Mouse (Mus musculus): Measurements from ENCODE around the gene Gpr160. TPM values are rescaled to one million over a fixed set of nuclear protein-coding genes. Genes with fewer than 3 reads are reported as not detected.

The Gpr160 gene
- polyA plus RNA-seq, 1 experiment from 2014 or later = 0.81 TPM

DNA sequence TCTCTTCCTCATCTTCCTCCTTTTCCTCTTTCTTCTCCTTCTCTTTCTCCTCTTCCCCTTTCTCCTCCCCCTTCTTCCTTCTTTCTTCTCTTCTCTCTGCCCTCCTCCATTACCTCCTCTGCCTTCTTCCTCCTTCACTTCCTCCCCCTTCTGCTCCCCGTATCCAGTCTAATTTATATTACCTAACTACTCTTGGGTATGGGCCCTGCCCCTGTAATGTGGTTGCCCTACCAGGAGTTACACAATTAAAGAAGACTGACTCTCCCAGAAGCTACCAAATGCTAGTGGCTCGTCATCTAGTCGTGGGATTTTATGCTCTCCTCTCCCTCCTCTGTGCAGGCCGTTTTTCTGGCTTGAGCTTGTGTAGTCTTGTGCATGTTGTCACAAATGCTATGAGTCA is 5.0 kb downstream of the Gpr160 start:
- 80% methylated on average over 4 of the region's 4 CpGs for WGBS
- Histone ChIP-seq H3K9me3 (replicated peaks) (no peaks in the 10 kb centered on the region), H3K27ac (replicated peaks) (no peak overlapping the region), H3K4me3 (no peak overlapping the region), H3K27me3 (ENCODE audit: low read depth, poor library complexity, severe bottlenecking) (peaks cover 30% of the 10 kb centered on the region), H3K4me1 (peaks cover 6% of the 10 kb centered on the region), H3K36me3 (no peaks in the 10 kb centered on the region)
- no peak for DNase-seq (ENCODE audit: low spot score)

GRCm38 (mm10) chr3:30863712-30864435 is 8.1 kb downstream of the Gpr160 start:
- Histone ChIP-seq H3K4me3 (no peak overlapping the region), H3K4me1 (peaks cover 15% of the 10 kb centered on the region), H3K9me3 (replicated peaks) (no peaks in the 10 kb centered on the region), H3K36me3 (no peaks in the 10 kb centered on the region), H3K27ac (replicated peaks) (no peak overlapping the region), H3K27me3 (ENCODE audit: low read depth, poor library complexity, severe bottlenecking) (no peaks in the 10 kb centered on the region)
- DNase-seq (ENCODE audit: low spot score) = no peak
- 80% methylated on average over 5 of the region's 5 CpGs for WGBS

DNA sequence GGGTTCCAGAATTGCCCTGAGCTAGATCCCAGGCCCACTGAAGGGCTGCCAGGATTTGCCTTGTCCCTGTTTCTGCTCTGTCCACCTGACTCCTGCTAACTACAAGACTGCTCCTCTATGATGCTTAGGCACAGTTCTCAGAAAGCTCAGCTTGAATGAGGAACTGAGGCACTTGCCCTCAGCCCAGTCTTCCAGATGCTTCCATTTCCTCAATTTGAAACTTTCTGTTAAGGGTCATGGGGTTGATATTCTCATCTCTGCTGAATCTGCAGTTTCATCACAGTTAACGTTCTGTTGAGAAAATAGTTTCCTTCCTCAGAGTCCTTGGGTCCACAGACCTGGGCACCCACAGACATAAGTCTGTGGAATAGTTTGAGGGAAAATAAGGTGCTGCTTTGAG is 8.9 kb downstream of the Gpr160 start:
- no peaks in the 10 kb centered on the region for H3K36me3 ChIP-seq
- H3K27me3 ChIP-seq (ENCODE audit: low read depth, poor library complexity, severe bottlenecking) = no peaks in the 10 kb centered on the region
- H3K4me1 ChIP-seq = peaks cover 15% of the 10 kb centered on the region
- WGBS = 79% methylated on average over 1 of the region's 1 CpGs
- no peaks in the 10 kb centered on the region for H3K9me3 ChIP-seq (replicated peaks)
- H3K27ac ChIP-seq (replicated peaks) = no peak overlapping the region
- no peak overlapping the region for H3K4me3 ChIP-seq
- DNase-seq (ENCODE audit: low spot score) = no peak

- Histone ChIP-seq H3K36me3 (no peaks in the 10 kb centered on the region), H3K4me3 (no peak overlapping the region), H3K4me1 (peaks cover 15% of the 10 kb centered on the region), H3K27ac (replicated peaks) (no peak overlapping the region), H3K27me3 (ENCODE audit: low read depth, poor library complexity, severe bottlenecking) (no peaks in the 10 kb centered on the region), H3K9me3 (replicated peaks) (no peaks in the 10 kb centered on the region)
- no peak for DNase-seq (ENCODE audit: low spot score)
- 84% methylated on average over 5 of the region's 5 CpGs for whole genome bisulfite sequencing
Observed at GRCm38 (mm10) chr3:30868176-30868575, 12.4 kb downstream of the Gpr160 start.

DNA sequence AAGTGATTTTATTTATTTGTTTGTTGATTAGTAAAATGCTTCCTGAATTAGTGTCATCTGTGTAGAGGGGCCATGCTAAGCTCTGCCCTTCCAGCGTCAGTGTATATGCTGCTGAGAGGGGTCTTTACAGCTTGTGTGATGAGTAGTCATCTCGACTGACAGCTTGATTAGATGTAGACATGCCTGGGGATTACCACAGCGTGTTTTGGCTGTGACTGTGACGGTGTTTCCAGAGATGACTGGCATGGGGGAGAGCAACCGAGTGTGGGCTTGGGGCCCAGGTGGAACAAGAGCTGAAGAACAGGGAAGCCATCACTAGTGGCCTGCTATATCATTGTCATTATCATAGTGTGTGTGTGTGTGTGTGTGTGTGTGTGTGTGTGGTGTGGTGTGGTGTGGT is 12.9 kb downstream of the Gpr160 start:
- WGBS = 77% methylated on average over 5 of the region's 5 CpGs
- Histone ChIP-seq H3K27ac (replicated peaks) (no peak overlapping the region), H3K9me3 (replicated peaks) (no peaks in the 10 kb centered on the region), H3K36me3 (no peaks in the 10 kb centered on the region), H3K4me1 (peaks cover 15% of the 10 kb centered on the region), H3K27me3 (ENCODE audit: low read depth, poor library complexity, severe bottlenecking) (no peaks in the 10 kb centered on the region), H3K4me3 (no peak overlapping the region)
- no peak for DNase-seq (ENCODE audit: low spot score)

GRCm38 (mm10) chr3:30869995-30870394 is 14.2 kb downstream of the Gpr160 start:
- Histone ChIP-seq H3K27ac (replicated peaks) (no peak overlapping the region), H3K9me3 (replicated peaks) (no peaks in the 10 kb centered on the region), H3K4me1 (peaks cover 15% of the 10 kb centered on the region), H3K36me3 (no peaks in the 10 kb centered on the region), H3K4me3 (no peak overlapping the region), H3K27me3 (ENCODE audit: low read depth, poor library complexity, severe bottlenecking) (no peaks in the 10 kb centered on the region)
- DNase-seq (ENCODE audit: low spot score) = no peak
- whole genome bisulfite sequencing = 95% methylated on average over 1 of the region's 1 CpGs

- H3K27me3 ChIP-seq (ENCODE audit: low read depth, poor library complexity, severe bottlenecking) = no peaks in the 10 kb centered on the region
- H3K9me3 ChIP-seq (replicated peaks) = no peaks in the 10 kb centered on the region
- no peak overlapping the region for H3K27ac ChIP-seq (replicated peaks)
- DNase-seq (ENCODE audit: low spot score) = no peak
- WGBS = 90% methylated on average over 6 of the region's 6 CpGs
- no peaks in the 10 kb centered on the region for H3K36me3 ChIP-seq
- H3K4me1 ChIP-seq = no peaks in the 10 kb centered on the region
- no peak overlapping the region for H3K4me3 ChIP-seq
Observed at GRCm38 (mm10) chr3:30876709-30877108, 21.0 kb downstream of the Gpr160 start.

- Histone ChIP-seq H3K27me3 (ENCODE audit: low read depth, poor library complexity, severe bottlenecking) (no peaks in the 10 kb centered on the region), H3K36me3 (no peaks in the 10 kb centered on the region), H3K4me1 (peaks cover 6% of the 10 kb centered on the region), H3K9me3 (replicated peaks) (peaks cover 6% of the 10 kb centered on the region), H3K4me3 (no peak overlapping the region), H3K27ac (replicated peaks) (no peak overlapping the region)
- WGBS = 88% methylated on average over 3 of the region's 3 CpGs
- no peak for DNase-seq (ENCODE audit: low spot score)
Observed at GRCm38 (mm10) chr3:30887449-30887848, 31.7 kb downstream of the Gpr160 start.

DNA sequence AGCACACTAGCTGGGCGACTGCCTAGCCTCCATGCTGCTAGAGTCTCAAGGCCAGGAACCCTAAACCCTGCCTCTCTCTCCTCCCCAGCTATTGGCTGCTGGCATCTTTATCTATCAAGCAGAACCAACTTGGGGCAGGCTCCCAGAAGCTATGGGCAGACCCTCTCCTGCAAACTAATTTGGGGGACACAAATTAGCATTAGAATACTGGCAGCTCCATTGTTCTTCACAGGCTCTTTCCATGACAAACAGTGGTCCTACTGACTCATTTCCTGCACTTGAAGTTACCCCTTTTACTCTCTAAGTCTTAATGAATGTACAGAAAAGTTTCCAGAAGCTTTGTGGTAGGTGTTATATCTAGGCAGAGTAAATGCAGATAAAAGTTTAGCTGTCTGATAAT is 33.3 kb downstream of the Gpr160 start:
- Histone ChIP-seq H3K9me3 (replicated peaks) (peaks cover 1% of the 10 kb centered on the region; the same call in 1 of the 2 replicates), H3K4me1 (peaks cover 6% of the 10 kb centered on the region), H3K4me3 (no peak overlapping the region), H3K36me3 (no peaks in the 10 kb centered on the region), H3K27me3 (ENCODE audit: low read depth, poor library complexity, severe bottlenecking) (no peaks in the 10 kb centered on the region), H3K27ac (replicated peaks) (no peak overlapping the region)
- no peak for DNase-seq (ENCODE audit: low spot score)
- WGBS = 26% methylated on average over 1 of the region's 1 CpGs

- Histone ChIP-seq H3K27ac (replicated peaks) (no peak overlapping the region), H3K4me1 (no peaks in the 10 kb centered on the region), H3K9me3 (replicated peaks) (no peaks in the 10 kb centered on the region), H3K36me3 (peaks cover 41% of the 10 kb centered on the region), H3K4me3 (no peak overlapping the region), H3K27me3 (ENCODE audit: low read depth, poor library complexity, severe bottlenecking) (no peaks in the 10 kb centered on the region)
- 94% methylated on average over 5 of the region's 5 CpGs for WGBS
- no peak for DNase-seq (ENCODE audit: low spot score)
Observed at GRCm38 (mm10) chr3:30896721-30897120, 41.0 kb downstream of the Gpr160 start.

DNA sequence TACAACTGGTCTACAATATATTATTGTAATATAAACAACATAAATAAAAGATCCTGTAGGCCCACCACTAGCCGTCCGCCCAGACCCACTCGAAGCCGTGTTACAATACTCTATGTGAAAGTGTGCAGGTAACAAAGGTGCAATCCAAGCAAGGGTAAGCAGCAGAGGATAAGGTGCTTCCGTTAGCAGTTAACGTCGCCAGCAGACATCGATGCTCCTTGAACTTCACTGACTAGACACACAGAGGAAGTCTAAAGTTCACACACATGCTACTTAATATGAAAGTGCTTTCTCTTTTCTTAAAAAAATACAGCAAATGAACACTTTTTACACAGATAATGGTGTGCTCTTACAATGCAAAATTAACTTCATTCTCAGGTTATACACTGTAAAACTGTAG is 43.7 kb downstream of the Gpr160 start:
- peaks cover 50% of the 10 kb centered on the region for H3K36me3 ChIP-seq
- no peak overlapping the region for H3K27ac ChIP-seq (replicated peaks)
- H3K4me3 ChIP-seq = no peak overlapping the region
- H3K9me3 ChIP-seq (replicated peaks) = no peaks in the 10 kb centered on the region
- 93% methylated on average over 8 of the region's 8 CpGs for WGBS
- no peaks in the 10 kb centered on the region for H3K27me3 ChIP-seq (ENCODE audit: low read depth, poor library complexity, severe bottlenecking)
- no peak for DNase-seq (ENCODE audit: low spot score)
- H3K4me1 ChIP-seq = no peaks in the 10 kb centered on the region

GRCm38 (mm10) chr3:30904658-30905057 is 48.9 kb downstream of the Gpr160 start:
- Histone ChIP-seq H3K4me1 (no peaks in the 10 kb centered on the region), H3K27ac (replicated peaks) (no peak overlapping the region), H3K4me3 (no peak overlapping the region), H3K27me3 (ENCODE audit: low read depth, poor library complexity, severe bottlenecking) (no peaks in the 10 kb centered on the region), H3K36me3 (peaks cover 65% of the 10 kb centered on the region), H3K9me3 (replicated peaks) (no peaks in the 10 kb centered on the region)
- DNase-seq (ENCODE audit: low spot score) = no peak
- WGBS = 87% methylated on average over 1 of the region's 1 CpGs

GRCm38 (mm10) chr3:30917160-30917559 is 61.4 kb downstream of the Gpr160 start:
- no peak overlapping the region for H3K27ac ChIP-seq (replicated peaks)

More at GRCm38 (mm10) chr3:30917160-30917559, 61.4 kb downstream of the Gpr160 start:
- Histone ChIP-seq H3K9me3 (replicated peaks) (no peaks in the 10 kb centered on the region; the same call in 1 of the 2 replicates), H3K4me1 (no peaks in the 10 kb centered on the region), H3K4me3 (no peak overlapping the region), H3K27me3 (ENCODE audit: low read depth, poor library complexity, severe bottlenecking) (no peaks in the 10 kb centered on the region), H3K36me3 (peaks cover 62% of the 10 kb centered on the region)
- DNase-seq (ENCODE audit: low spot score) = no peak
- 83% methylated on average over 4 of the region's 4 CpGs for WGBS

Measured in midbrain, embryonic 10.5 days (tissue).